Mouse (Mus musculus) midbrain, embryonic 10.5 days (tissue): ENCODE data around the gene Rras2. TPM values are rescaled to one million over a fixed set of nuclear protein-coding genes. Genes with fewer than 3 reads are reported as not detected.

Experiments
- DNase-seq: peaks from one replicate; pipeline ENCODE4 v3.0.0-alpha.2; 2017; ENCODE audit warnings: low spot score
- H3K27ac ChIP-seq: fragments of 300-500 bp; sonication (generic); replicated peaks from 2 replicates; pipeline ENCODE4 v1.5.1; 2016; ENCODE audit warnings: mild to moderate bottlenecking
- H3K27me3 ChIP-seq: fragments of 300-500 bp; sonication (generic); 2 replicates; pipeline ENCODE4 v1.6.1; 2016; ENCODE audit warnings: low read depth, mild to moderate bottlenecking; ENCODE audit not compliant: poor library complexity, severe bottlenecking
- H3K36me3 ChIP-seq: fragments of 300-500 bp; sonication (generic); 2 replicates; pipeline ENCODE4 v1.6.1; 2016; ENCODE audit warnings: mild to moderate bottlenecking, moderate library complexity
- H3K4me1 ChIP-seq: fragments of 300-500 bp; sonication (generic); 2 replicates; pipeline ENCODE4 v1.6.1; 2016
- H3K4me3 ChIP-seq: fragments of 300-500 bp; sonication (generic); 2 replicates; pipeline ENCODE4 v1.5.1; 2016; ENCODE audit warnings: mild to moderate bottlenecking, moderate library complexity
- H3K9me3 ChIP-seq: fragments of 300-500 bp; sonication (generic); replicated peaks from 2 replicates; pipeline ENCODE4 v1.6.1; 2016; ENCODE audit warnings: mild to moderate bottlenecking
- WGBS: fragments of 180-500 bp; shearing (Covaris S2); methylation state at CpG from one replicate; pipeline ENCODE4 v1.1.7; 2016; 5-methylcytosine and 5-hydroxymethylcytosine counted together
- polyA plus RNA-seq: library from polyadenylated mRNA; unstranded; fragments of >200 nt; fragmentation: Nextera tagmentation; extraction: Ambion mirVana; gene quantifications from 2 replicates; pipeline ENCODE4 v1.2.1, GENCODE M21; 2016

Gene Rras2
- polyA plus RNA-seq, 1 experiment from 2014 or later: 27.2 TPM

- Histone ChIP-seq H3K27me3 (no peaks in the 10 kb centered on the region), H3K9me3 (no peaks in the 10 kb centered on the region), H3K27ac (no peak overlapping the region), H3K4me1 (peaks cover 7% of the 10 kb centered on the region), H3K4me3 (no peak overlapping the region), H3K36me3 (0 out of 2 replicates have a peak, but pooled peaks cover 2% of the 10 kb centered on the region)
- DNase-seq: no peak
- 88% methylated on average over 24 of the region's 24 CpGs for WGBS
Observed at GRCm38 (mm10) chr7:114103629-114104347, 13.8 kb downstream of the Rras2 start.

- H3K27ac ChIP-seq: no peak overlapping the region
- 0 out of 2 replicates have a peak, but pooled peaks cover 2% of the 10 kb centered on the region for H3K36me3 ChIP-seq
- no peaks in the 10 kb centered on the region for H3K9me3 ChIP-seq
- no peaks in the 10 kb centered on the region for H3K27me3 ChIP-seq
- no peak for DNase-seq
- no peak overlapping the region for H3K4me3 ChIP-seq
- 93% methylated on average over 4 of the region's 4 CpGs for WGBS
- H3K4me1 ChIP-seq: peaks cover 7% of the 10 kb centered on the region
Observed at GRCm38 (mm10) chr7:114103152-114103551, 14.4 kb downstream of the Rras2 start.

- Histone ChIP-seq H3K4me1 (peaks cover 7% of the 10 kb centered on the region), H3K27ac (no peak overlapping the region), H3K27me3 (no peaks in the 10 kb centered on the region), H3K36me3 (0 out of 2 replicates have a peak, but pooled peaks cover 2% of the 10 kb centered on the region), H3K9me3 (no peaks in the 10 kb centered on the region), H3K4me3 (no peak overlapping the region)
- WGBS: 43% methylated on average over 4 of the region's 4 CpGs
- DNase-seq: no peak
Observed at GRCm38 (mm10) chr7:114102609-114103008, 15.0 kb downstream of the Rras2 start.

- Histone ChIP-seq H3K9me3 (no peaks in the 10 kb centered on the region), H3K36me3 (0 out of 2 replicates have a peak, but pooled peaks cover 2% of the 10 kb centered on the region), H3K27ac (no peak overlapping the region), H3K27me3 (no peaks in the 10 kb centered on the region), H3K4me1 (peaks cover 7% of the 10 kb centered on the region), H3K4me3 (no peak overlapping the region)
- 75% methylated on average over 3 of the region's 3 CpGs for WGBS
- DNase-seq: no peak
Observed at GRCm38 (mm10) chr7:114101412-114101811, 16.2 kb downstream of the Rras2 start.

GRCm38 (mm10) chr7:114093548-114094174 is 23.9 kb downstream of the Rras2 start:
- Histone ChIP-seq H3K4me1 (peaks cover 24% of the 10 kb centered on the region), H3K27me3 (no peaks in the 10 kb centered on the region), H3K27ac (no peak overlapping the region), H3K9me3 (no peaks in the 10 kb centered on the region), H3K36me3 (no peaks in the 10 kb centered on the region), H3K4me3 (no peak overlapping the region)
- 90% methylated on average over 8 of the region's 8 CpGs for WGBS
- no peak for DNase-seq

- Histone ChIP-seq H3K36me3 (no peaks in the 10 kb centered on the region), H3K4me3 (no peak overlapping the region), H3K27me3 (no peaks in the 10 kb centered on the region), H3K27ac (no peak overlapping the region), H3K9me3 (no peaks in the 10 kb centered on the region), H3K4me1 (peaks cover 50% of the 10 kb centered on the region)
- DNase-seq: no peak
- 78% methylated on average over 10 of the region's 10 CpGs for WGBS
Observed at GRCm38 (mm10) chr7:114090892-114091545, 26.6 kb downstream of the Rras2 start.

- no peaks in the 10 kb centered on the region for H3K9me3 ChIP-seq
- no peak overlapping the region for H3K27ac ChIP-seq
- H3K36me3 ChIP-seq: no peaks in the 10 kb centered on the region
- no peaks in the 10 kb centered on the region for H3K27me3 ChIP-seq
- H3K4me1 ChIP-seq: peaks cover 50% of the 10 kb centered on the region
- H3K4me3 ChIP-seq: no peak overlapping the region
- WGBS: 84% methylated on average over 3 of the region's 3 CpGs
- DNase-seq: no peak
Observed at GRCm38 (mm10) chr7:114090231-114090630, 27.4 kb downstream of the Rras2 start.

GRCm38 (mm10) chr7:114088918-114089317 is 28.7 kb downstream of the Rras2 start:
- H3K27ac ChIP-seq: no peak overlapping the region
- no peaks in the 10 kb centered on the region for H3K36me3 ChIP-seq
- H3K9me3 ChIP-seq: no peaks in the 10 kb centered on the region
- peaks cover 46% of the 10 kb centered on the region for H3K4me1 ChIP-seq
- DNase-seq: no peak
- H3K27me3 ChIP-seq: no peaks in the 10 kb centered on the region
- H3K4me3 ChIP-seq: no peak overlapping the region
- WGBS: 65% methylated on average over 5 of the region's 5 CpGs

GRCm38 (mm10) chr7:114087986-114088385 is 29.6 kb downstream of the Rras2 start:
- 15% methylated on average over 11 of the region's 11 CpGs for WGBS
- no peaks in the 10 kb centered on the region for H3K9me3 ChIP-seq
- peak; percentile 33 for DNase-seq
- peaks cover 46% of the 10 kb centered on the region for H3K4me1 ChIP-seq
- H3K27ac ChIP-seq: no peak overlapping the region
- H3K36me3 ChIP-seq: no peaks in the 10 kb centered on the region
- no peaks in the 10 kb centered on the region for H3K27me3 ChIP-seq
- H3K4me3 ChIP-seq: no peak overlapping the region

- H3K27ac ChIP-seq: peak overlapping the region; percentile 24; the same call in 1 of the 2 replicates
- 38% methylated on average over 6 of the region's 6 CpGs for WGBS
- H3K4me1 ChIP-seq: peaks cover 46% of the 10 kb centered on the region
- no peak for DNase-seq
- no peak overlapping the region for H3K4me3 ChIP-seq
- H3K27me3 ChIP-seq: no peaks in the 10 kb centered on the region
- H3K36me3 ChIP-seq: no peaks in the 10 kb centered on the region
- no peaks in the 10 kb centered on the region for H3K9me3 ChIP-seq
Observed at GRCm38 (mm10) chr7:114087341-114087740, 30.2 kb downstream of the Rras2 start.

GRCm38 (mm10) chr7:114086021-114086710 is 31.4 kb downstream of the Rras2 start:
- no peaks in the 10 kb centered on the region for H3K27me3 ChIP-seq
- peaks cover 39% of the 10 kb centered on the region for H3K4me1 ChIP-seq
- 83% methylated on average over 6 of the region's 6 CpGs for WGBS
- no peak for DNase-seq
- H3K36me3 ChIP-seq: no peaks in the 10 kb centered on the region
- no peaks in the 10 kb centered on the region for H3K9me3 ChIP-seq
- no peak overlapping the region for H3K27ac ChIP-seq
- no peak overlapping the region for H3K4me3 ChIP-seq

- DNase-seq: no peak
- Histone ChIP-seq H3K27ac (no peak overlapping the region), H3K27me3 (no peaks in the 10 kb centered on the region), H3K4me1 (peaks cover 27% of the 10 kb centered on the region), H3K36me3 (peaks cover 4% of the 10 kb centered on the region; the same call in 1 of the 2 replicates), H3K9me3 (no peaks in the 10 kb centered on the region), H3K4me3 (no peak overlapping the region)
- 80% methylated on average over 3 of the region's 3 CpGs for WGBS
Observed at GRCm38 (mm10) chr7:114083760-114084159, 33.8 kb downstream of the Rras2 start.
